Mouse (Mus musculus): ENCODE data around the gene Rnf44.

Gene Rnf44

DNA sequence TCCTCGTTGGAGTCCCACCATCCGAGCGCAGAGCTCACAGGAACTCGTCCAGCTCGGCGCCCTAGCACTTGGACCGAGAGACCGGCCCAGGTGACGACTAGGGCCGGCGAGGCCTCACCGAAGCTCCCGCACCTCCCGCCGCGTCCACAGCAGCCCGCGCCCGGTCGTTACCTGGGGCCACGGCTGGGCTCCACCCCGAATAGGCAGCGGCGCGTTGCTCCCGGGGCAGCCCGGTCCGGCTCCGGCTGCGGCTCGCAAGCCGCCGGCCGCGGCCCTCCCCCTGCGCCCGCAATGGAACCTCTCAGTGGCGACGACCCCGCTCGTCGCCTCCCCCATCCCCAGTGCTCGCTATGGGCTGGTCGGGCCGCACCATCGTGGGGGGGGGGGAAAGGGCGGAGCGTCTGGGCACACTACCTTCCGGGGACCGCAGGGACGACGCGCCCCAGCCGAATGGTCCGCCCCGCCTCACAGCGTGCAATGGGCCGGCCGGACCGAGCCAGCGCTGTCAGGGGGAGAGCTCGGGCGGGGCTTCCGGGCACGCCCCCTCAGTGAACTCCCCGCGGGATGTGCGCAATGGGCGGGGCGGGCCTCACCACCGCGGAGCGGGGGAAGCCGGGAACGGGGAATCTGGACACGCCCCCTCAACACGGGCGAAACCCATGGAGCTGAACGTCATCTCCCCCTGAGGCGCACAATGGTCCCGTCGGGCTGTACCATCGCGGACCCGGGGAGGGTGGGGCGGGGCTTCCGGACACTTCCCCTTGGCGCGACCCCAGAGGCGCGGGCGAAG, at the start of gene Rnf44:
TSS of gene Rnf44 (minus strand) at position 350 of the 790 bp plus-strand sequence.
- DNase-seq (ENCODE audit: extremely low read depth, low read depth, low spot score), result peak; percentile 59

- DNase-seq (ENCODE audit: extremely low read depth, low read depth, low spot score), result no peak
These were observed 44.5 kb upstream of the Rnf44 start for GRCm38 (mm10) chr13:54738213-54738601.

- DNase-seq (ENCODE audit: extremely low read depth, low read depth, low spot score), result no peak
These were observed 43.9 kb upstream of the Rnf44 start for GRCm38 (mm10) chr13:54737488-54738212.

GRCm38 (mm10) chr13:54736931-54737330, 43.2 kb upstream of the Rnf44 start:
- DNase-seq (ENCODE audit: extremely low read depth, low read depth, low spot score), result no peak

DNA sequence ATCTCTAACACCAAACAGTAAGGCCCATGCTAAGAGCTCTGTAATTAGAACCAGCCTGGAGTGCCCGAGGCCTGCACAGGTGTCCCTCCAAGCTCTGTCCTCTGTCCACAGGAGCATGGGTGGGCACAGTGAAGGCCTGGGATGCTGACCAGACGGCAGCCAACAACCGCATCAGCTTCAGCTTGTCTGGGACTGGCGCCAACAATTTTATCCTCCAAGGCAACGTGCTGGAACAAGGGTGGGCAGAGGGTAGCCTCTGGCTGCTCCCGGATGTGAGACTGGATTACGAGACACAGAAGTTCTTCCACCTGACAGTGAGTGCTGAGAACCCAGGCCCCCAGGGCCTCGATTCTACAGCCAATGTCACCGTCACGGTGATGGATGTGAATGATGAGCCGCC, 32.4 kb upstream of the Rnf44 start:
- no peak for DNase-seq (ENCODE audit: extremely low read depth, low read depth, low spot score)

DNA sequence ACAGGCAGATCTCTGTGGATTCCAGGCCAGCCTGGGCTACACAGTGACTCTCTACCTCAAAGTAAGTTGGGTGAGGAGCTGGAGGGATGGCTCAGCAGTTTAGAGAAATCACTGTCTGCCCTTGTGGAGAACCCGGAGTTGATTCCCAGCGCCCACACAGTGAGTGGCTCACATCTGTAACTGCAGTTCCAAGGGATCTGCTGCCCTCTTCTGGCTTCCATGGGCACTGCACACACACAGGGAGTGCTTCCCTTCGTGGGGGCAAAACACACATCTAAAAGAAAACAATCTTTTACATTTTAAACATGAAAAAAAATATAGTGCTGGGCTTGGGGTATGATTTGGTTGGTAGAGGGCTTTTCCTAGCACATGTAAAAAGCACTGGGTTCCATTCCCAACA, 29.4 kb upstream of the Rnf44 start:
- no peak for DNase-seq (ENCODE audit: extremely low read depth, low read depth, low spot score)

DNA sequence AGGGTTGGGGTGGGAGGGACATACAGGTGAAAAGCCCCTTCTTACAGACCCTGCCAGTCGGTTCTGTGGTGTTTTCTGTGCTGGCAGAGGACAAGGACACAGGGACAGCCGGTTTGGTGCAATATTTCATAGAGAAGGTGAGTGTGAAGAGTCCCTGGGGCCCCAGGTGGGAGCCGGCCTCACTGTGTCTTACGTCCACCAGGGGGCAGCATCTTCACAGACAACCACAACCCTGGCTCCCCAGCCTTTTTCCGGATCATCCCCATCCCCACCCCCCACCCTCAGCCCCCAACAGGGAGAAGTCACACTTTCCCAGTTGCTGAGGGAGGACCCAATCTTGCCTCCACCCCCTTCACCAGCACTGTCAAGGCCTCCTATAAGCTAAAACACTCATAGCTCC, 23.2 kb upstream of the Rnf44 start:
- no peak for DNase-seq (ENCODE audit: extremely low read depth, low read depth, low spot score)

- no peak for DNase-seq (ENCODE audit: extremely low read depth, low read depth, low spot score)
These were observed 21.3 kb upstream of the Rnf44 start for GRCm38 (mm10) chr13:54714996-54715395.

GRCm38 (mm10) chr13:54714393-54714792, 20.7 kb upstream of the Rnf44 start:
- DNase-seq (ENCODE audit: extremely low read depth, low read depth, low spot score), result no peak

DNA sequence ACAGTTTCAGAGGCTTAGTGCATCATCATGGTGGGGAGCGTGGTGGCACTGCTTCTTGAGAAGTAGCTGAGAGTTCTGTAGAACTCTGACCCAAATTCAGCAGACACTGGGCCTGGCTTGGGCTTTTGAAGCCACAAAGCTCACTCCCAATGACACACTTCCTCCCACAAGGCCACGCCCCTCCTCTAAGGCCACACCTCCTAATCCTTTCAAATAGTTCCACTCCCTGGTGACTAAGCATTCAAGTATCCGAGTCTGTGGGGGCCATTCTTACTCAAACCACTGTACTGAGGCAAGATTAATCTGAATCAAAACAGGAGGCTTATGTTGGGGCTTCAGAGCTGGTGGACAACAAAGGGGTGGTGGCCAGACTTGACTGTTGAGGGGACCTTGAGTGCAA, 17.2 kb upstream of the Rnf44 start:
- DNase-seq (ENCODE audit: extremely low read depth, low read depth, low spot score), result no peak

GRCm38 (mm10) chr13:54704890-54705289, 11.2 kb upstream of the Rnf44 start:
- DNase-seq (ENCODE audit: extremely low read depth, low read depth, low spot score), result no peak

GRCm38 (mm10) chr13:54702507-54702906, 8.8 kb upstream of the Rnf44 start:
- no peak for DNase-seq (ENCODE audit: extremely low read depth, low read depth, low spot score)

DNA sequence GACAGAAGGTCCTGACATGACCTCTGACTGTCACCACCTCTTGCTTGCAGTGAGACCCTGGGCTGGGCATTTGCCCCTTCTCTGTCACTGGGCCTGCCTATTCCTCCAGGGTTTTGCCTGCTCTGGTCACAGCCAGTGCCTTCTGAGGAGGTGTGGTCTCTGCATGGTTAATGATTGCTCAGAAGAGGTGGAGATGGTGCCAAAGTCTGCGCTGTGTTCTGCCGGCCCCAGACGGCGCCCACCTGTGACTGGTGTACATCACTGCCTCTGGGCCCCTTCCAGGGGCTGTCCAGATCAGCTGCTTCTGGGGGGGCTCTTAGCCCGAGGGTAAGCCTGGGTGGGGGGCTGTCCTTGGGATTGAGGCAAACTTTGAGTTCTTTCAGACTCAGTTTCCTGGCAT, 7.5 kb upstream of the Rnf44 start, which contains the start of gene Cdhr2:
TSS of gene Cdhr2 (plus strand) at position 219 of the 400 bp plus-strand sequence.
- DNase-seq (ENCODE audit: extremely low read depth, low read depth, low spot score), result no peak

DNA sequence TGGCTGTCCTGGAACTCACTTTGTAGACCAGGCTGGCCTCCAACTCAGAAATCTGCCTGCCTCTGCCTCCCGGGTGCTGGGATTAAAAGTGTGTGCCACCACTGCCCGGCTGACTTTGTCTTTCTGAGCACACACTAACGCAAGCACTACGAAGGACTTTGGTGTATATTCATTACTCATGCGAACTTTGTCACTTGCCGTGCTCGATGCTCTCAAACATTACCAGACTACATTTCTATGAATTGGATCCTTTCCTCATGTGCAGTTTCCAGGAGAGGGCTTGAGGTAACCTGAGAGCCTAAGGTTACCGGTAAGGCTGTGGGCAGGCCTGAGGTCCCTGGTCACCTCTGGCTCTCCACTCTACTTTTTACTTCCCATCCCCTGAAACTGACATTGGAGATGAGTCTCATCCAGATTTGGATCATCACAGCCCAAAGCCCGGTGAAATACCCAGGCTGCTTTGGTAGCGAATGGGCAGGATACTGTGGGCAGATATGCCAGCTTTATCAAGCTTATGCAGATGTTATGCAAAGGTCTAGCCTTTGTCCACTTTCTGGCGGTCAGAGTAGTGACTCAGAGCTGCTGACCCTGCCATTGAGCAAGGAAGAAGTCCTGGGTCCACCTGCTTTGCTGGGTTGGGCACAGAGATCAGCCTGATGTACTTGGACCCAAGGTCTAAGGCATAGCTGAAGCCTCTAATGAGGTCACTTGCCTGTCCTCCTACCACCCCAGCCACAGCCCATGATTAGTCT, 1.9 kb upstream of the Rnf44 start:
- no peak for DNase-seq (ENCODE audit: extremely low read depth, low read depth, low spot score)

- no peak for DNase-seq (ENCODE audit: extremely low read depth, low read depth, low spot score)
These were observed 797 bp upstream of the Rnf44 start for GRCm38 (mm10) chr13:54694348-54695060.

DNA sequence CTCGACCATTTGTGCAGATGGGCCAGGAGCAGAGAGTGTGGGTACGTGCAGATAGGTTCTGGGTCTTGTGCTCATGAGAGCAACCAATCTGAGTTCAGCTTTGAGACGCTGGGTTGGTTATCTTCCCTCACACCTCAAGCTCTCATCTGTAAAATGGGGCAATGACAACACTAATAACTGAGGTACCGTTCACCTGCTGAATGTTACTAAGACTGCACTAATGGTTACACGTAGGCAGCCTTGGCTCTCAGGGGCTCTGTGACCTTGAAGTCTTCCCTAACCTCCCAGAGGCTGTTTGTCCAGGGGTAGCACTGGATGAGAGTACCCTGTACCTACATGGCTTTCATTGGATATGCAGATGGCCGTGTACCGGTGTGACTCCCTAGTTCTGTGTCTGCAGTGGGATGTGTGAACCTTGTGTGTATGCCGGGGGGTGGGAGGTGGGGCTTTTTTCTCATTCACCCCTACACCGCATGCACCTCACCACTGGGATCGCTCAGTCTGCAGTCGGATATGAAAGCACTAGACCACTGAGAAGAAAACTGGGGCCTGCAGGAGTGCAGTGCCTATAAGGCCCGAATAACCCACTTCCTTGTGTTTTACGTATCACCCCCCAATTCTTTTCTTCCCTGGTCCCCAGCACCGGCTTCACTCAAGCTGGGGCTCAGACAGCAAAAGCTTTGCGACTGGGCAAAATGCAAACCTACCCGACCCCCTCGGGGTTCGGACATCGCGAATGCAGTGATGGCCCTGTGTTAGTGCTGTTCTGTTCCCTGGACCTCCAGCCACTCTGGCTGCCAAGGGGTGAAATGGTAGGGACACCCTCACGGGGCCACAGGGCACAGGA, 773 bp downstream of the Rnf44 start:
- DNase-seq (ENCODE audit: extremely low read depth, low read depth, low spot score), result no peak

GRCm38 (mm10) chr13:54691737-54692136, 2.0 kb downstream of the Rnf44 start:
- no peak for DNase-seq (ENCODE audit: extremely low read depth, low read depth, low spot score)

DNA sequence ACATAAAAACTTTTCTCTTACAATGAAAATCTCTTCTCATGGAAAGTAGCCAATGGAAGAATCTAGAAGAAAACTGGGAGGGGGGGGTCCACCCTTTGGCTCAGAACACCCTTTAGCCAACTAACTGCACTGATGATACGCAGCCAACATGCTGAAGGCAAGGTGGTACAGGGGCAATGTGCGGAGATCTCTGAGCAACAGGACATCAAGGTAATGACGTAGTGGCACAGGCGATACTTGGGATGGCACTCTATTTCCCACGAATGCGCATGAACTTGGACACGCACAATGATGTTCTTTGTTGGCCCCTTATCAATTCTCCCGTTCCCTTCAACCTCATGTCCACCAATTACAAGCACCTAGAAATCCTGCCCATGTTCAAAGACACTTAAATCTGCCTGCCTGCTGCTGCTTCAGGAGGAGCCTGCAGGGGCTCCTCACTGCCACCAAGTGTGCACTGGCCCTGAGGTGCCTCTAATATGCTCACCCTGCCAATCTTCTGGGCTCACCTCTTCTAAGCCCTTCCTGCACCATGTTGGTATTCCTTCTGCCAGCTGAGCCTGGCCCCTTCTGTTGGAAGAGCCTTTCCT, 3.5 kb downstream of the Rnf44 start:
- DNase-seq (ENCODE audit: extremely low read depth, low read depth, low spot score), result no peak

- peak; percentile 78 for DNase-seq (ENCODE audit: extremely low read depth, low read depth, low spot score)
These were observed 5.9 kb downstream of the Rnf44 start for GRCm38 (mm10) chr13:54687575-54688424.
